Mouse (Mus musculus) hindbrain, embryonic 14.5 days (tissue): ENCODE measurements at regions not wholly inside any gene's neighbourhood (a gene's known extent, or its start where the extent isn't known, plus 50 kb on each side); places are given as distances from the start of the nearest gene placed in this dataset.
A peak's percentile ranks its signal among the peaks of the same experiment; 100 is the strongest.

ENCODE experiments used
- ATAC-seq: fragments of 200-750 bp; cut with Nextera tagmentation; 2 replicates; pipeline ENCODE4 v1.8.0; 2017; ENCODE audit warnings: moderate number of reproducible peaks, mild to moderate bottlenecking, moderate TSS enrichment, moderate library complexity; ENCODE audit not compliant: low FRiP score
- DNase-seq: peaks from one replicate; pipeline ENCODE4 v3.0.0-alpha.2; 2015; ENCODE audit warnings: low spot score
- H3K27ac ChIP-seq: fragments of 300-500 bp; sonication (generic); 2 replicates; pipeline ENCODE4 v1.5.1; 2014; ENCODE audit warnings: mild to moderate bottlenecking, moderate library complexity
- H3K27me3 ChIP-seq: fragments of 300-500 bp; sonication (generic); 2 replicates; pipeline ENCODE4 v1.6.1; 2014; ENCODE audit warnings: mild to moderate bottlenecking, low read length, mixed read lengths; ENCODE audit not compliant: control insufficient read depth, insufficient read depth
- H3K36me3 ChIP-seq: fragments of 300-500 bp; sonication (generic); replicated peaks from 2 replicates; pipeline ENCODE4 v1.6.1; 2014; ENCODE audit not compliant: control insufficient read depth, insufficient read depth
- H3K4me1 ChIP-seq: fragments of 300-500 bp; sonication (generic); replicated peaks from 2 replicates; pipeline ENCODE4 v1.6.1; 2014; ENCODE audit warnings: antibody characterized with exemption, low read length, mixed read lengths; ENCODE audit not compliant: control insufficient read depth, insufficient read depth
- H3K4me2 ChIP-seq: fragments of 300-500 bp; sonication (generic); replicated peaks from 2 replicates; pipeline ENCODE4 v1.6.1; 2014; ENCODE audit warnings: mild to moderate bottlenecking, moderate library complexity
- H3K4me3 ChIP-seq: fragments of 300-500 bp; sonication (generic); replicated peaks from 2 replicates; pipeline ENCODE4 v1.5.1; 2014; ENCODE audit warnings: mild to moderate bottlenecking, low read length
- H3K9ac ChIP-seq: fragments of 300-500 bp; sonication (generic); 2 replicates; pipeline ENCODE4 v1.6.1; 2014
- H3K9me3 ChIP-seq: fragments of 300-500 bp; sonication (generic); 2 replicates; pipeline ENCODE4 v1.6.1; 2016; ENCODE audit warnings: low read length; ENCODE audit not compliant: control insufficient read depth
- WGBS: fragments of 180-500 bp; shearing (Covaris S2); extraction: QIAGEN DNeasy Blood & Tissue Kit; methylation state at CpG from one replicate; pipeline ENCODE4 v1.1.7; 2014; 5-methylcytosine and 5-hydroxymethylcytosine counted together

DNA sequence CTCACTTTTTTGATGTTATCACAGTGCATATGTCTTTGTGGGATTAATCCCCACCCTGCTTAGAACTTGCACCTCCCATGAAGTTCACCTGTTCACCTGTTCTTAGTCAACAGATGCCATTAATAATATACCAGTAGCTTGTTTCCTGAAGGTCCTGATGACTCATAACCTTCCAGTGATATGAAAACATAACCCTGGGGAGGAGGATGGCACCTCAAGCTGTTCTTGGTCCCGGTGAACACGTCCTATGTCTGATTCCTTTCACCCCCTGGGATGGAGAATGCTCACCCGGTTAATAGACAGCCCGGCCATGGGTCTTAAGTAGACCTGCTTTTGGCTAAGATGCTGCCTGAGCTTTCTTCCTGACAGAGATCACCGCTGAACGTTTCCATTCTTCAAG is 174.6 kb downstream of the Cbln1 start:
- no peak for ATAC-seq
- Histone ChIP-seq H3K36me3 (no peaks in the 10 kb centered on the region), H3K4me3 (no peak overlapping the region), H3K27me3 (no peaks in the 10 kb centered on the region), H3K27ac (no peak overlapping the region), H3K4me2 (no peak overlapping the region), H3K9me3 (no peaks in the 10 kb centered on the region), H3K9ac (no peak overlapping the region), H3K4me1 (no peaks in the 10 kb centered on the region)
- 93% methylated on average over 6 of the region's 6 CpGs for WGBS
- no peak for DNase-seq

DNA sequence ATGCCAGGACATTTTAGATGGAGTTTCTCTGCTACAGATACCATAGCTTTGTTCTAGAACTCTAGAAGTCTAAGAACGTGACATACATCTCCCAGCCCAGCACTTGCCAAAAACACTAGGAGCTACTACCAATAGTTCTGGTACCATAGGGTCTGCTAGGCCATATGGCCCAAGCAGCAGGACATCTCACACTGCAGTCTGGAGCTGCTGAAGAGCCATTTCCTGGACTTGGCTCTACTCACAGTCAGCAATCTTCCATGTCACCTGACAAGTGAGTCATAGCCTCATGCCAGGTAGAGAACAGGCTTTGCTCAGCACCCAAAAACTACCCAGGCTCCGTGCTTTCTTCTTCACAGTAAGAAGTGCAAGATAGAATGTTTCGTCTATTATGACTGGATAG is 175.1 kb downstream of the Cbln1 start:
- Histone ChIP-seq H3K27me3 (no peaks in the 10 kb centered on the region), H3K4me2 (no peak overlapping the region), H3K9me3 (no peaks in the 10 kb centered on the region), H3K4me3 (no peak overlapping the region), H3K4me1 (no peaks in the 10 kb centered on the region), H3K27ac (no peak overlapping the region), H3K9ac (no peak overlapping the region), H3K36me3 (no peaks in the 10 kb centered on the region)
- ATAC-seq (no peak), DNase-seq (no peak)
- WGBS, result 87% methylated on average over 3 of the region's 3 CpGs

DNA sequence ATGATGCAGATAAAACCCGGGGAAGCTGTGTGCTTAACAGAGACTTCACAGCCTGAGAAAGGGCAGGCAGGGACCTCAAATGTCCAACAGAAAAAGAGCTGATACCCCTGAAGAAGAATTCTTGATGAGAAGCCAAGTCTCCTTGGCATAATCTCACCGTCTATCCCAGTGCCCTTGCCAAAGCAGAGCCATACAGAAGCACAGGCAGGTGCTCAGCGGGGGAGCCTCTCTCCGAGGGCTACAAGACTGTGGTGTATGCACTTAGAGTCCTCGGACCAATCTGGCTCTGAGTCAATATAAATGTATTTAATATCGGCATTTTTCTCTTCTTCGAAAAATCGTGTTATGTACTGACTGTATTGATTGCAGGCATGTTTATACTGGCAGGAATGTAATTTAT is 186.3 kb downstream of the Cbln1 start:
- no peaks in the 10 kb centered on the region for H3K36me3 ChIP-seq
- H3K9ac ChIP-seq, result no peak overlapping the region
- H3K4me3 ChIP-seq, result no peak overlapping the region
- DNase-seq, result peak; percentile 28
- H3K27me3 ChIP-seq, result no peaks in the 10 kb centered on the region
- peaks cover 6% of the 10 kb centered on the region; the same call in 1 of the 2 replicates for H3K4me1 ChIP-seq
- H3K9me3 ChIP-seq, result no peaks in the 10 kb centered on the region
- no peak for ATAC-seq
- H3K27ac ChIP-seq, result no peak overlapping the region
- H3K4me2 ChIP-seq, result no peak overlapping the region
- 69% methylated on average over 8 of the region's 8 CpGs for WGBS

DNA sequence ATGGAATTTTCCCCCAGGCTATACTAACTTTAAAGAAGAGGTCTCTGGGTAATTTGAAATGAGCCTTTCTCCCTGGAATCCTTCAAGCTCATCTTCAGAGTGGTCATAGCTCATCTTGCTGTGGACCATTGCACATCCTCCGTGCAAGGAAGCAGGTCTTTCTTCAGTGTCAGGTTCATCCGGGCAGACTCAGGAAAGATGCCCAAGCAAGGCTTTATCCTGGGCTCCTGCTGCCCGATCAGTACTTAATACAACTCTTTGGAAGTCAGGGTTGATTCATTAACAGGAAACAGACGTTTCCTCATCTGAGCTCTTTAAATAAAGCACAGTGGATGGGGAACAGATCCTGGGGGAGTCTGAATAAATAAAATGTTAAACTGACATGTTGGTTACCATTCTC is 188.1 kb downstream of the Cbln1 start:
- no peak for ATAC-seq

DNA sequence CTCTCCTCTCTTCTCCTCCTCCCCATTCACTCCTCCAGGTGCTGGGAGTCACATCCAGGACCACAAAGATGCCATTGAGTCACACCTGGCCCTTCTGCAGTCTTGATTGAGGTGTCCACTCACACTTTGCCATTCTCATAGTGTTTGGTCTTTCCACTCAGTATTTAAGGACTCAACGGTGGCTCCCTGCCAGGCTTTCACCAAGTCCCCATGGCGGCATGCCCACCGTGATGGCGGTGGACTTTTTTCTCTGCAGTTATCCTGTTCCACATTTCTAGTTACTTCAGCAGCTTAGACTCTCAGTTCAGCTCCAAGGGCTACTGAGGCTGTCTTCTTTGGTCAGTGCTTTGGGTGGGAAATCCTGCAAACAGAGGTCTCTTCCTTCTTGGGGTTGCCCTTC is 189.9 kb downstream of the Cbln1 start:
- 94% methylated on average over 4 of the region's 4 CpGs for WGBS
- H3K9me3 ChIP-seq, result no peaks in the 10 kb centered on the region
- H3K9ac ChIP-seq, result no peak overlapping the region
- no peak overlapping the region for H3K27ac ChIP-seq
- H3K4me2 ChIP-seq, result no peak overlapping the region
- ATAC-seq, result no peak
- H3K4me1 ChIP-seq, result peaks cover 6% of the 10 kb centered on the region; the same call in 1 of the 2 replicates
- no peak for DNase-seq
- H3K27me3 ChIP-seq, result no peaks in the 10 kb centered on the region
- no peak overlapping the region for H3K4me3 ChIP-seq
- H3K36me3 ChIP-seq, result no peaks in the 10 kb centered on the region

More for the DNA sequence above, 188.1 kb downstream of the Cbln1 start:
- Histone ChIP-seq H3K36me3 (no peaks in the 10 kb centered on the region), H3K4me1 (peaks cover 6% of the 10 kb centered on the region; the same call in 1 of the 2 replicates), H3K9ac (no peak overlapping the region), H3K4me3 (no peak overlapping the region), H3K27me3 (no peaks in the 10 kb centered on the region), H3K4me2 (no peak overlapping the region), H3K27ac (no peak overlapping the region), H3K9me3 (no peaks in the 10 kb centered on the region)
- WGBS, result 80% methylated on average over 4 of the region's 4 CpGs
- DNase-seq, result no peak

DNA sequence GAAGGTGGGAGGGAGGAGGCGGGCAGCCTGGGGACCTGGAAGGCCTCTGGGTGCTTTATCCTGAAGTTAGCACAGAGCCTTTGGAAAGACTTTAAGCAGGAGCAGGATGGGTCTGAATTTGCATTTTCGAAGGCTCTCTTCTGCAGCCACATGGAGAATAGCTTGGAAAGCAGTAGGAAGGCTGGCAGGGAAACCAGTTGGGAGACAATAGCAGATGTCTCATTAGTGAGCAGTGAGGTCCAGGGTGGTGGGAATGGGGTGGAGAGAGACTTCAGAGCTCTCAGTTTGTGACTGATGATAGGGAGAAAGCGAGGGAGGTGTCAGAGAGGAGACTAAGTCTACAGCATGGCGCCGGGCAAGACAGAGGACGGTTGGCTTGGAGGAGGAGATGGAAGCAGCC is 199.1 kb downstream of the Cbln1 start:
- 87% methylated on average over 6 of the region's 6 CpGs for WGBS
- ATAC-seq (no peak), DNase-seq (no peak)
- no peak overlapping the region for H3K4me2 ChIP-seq
- H3K27ac ChIP-seq, result no peak overlapping the region
- H3K36me3 ChIP-seq, result no peaks in the 10 kb centered on the region
- H3K9me3 ChIP-seq, result no peaks in the 10 kb centered on the region
- H3K4me1 ChIP-seq, result no peaks in the 10 kb centered on the region
- H3K4me3 ChIP-seq, result no peak overlapping the region
- no peak overlapping the region for H3K9ac ChIP-seq
- no peaks in the 10 kb centered on the region for H3K27me3 ChIP-seq

DNA sequence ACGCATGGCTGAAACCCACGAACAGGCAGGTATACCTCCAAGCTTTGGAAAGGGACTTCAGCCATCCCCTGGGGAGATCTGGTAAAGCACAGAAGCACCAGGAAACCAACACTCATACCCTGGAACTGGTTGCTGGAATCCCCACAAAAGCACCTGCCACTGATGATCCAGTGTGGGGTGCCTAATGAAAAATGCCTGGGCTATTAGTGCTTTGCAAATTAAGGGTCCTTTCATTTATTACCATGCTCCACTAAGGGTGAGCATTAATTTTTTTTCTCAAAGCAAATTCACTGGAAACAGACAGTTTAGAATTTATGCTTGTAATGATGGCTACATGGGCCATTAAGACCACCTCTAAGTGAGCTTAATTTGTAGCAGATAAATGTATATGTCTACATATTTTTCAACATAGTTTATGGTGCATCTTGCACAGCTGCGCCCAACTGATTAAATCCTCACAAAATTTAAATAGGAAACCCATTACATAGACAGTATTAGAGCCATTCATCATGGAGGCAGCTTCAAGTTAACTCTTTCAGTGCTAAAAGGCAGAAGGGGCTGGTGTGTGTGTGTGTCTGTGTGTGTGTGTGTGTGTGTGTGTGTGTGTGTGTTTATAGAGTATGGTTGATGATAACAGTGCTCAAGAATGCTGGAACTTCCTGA is 201.8 kb downstream of the Cbln1 start:
- H3K4me2 ChIP-seq, result no peak overlapping the region
- no peaks in the 10 kb centered on the region for H3K27me3 ChIP-seq
- peak overlapping the region; percentile 33; the same call in 1 of the 2 replicates for H3K27ac ChIP-seq
- no peaks in the 10 kb centered on the region for H3K9me3 ChIP-seq
- DNase-seq (no peak), ATAC-seq (peak; percentile 70)
- H3K9ac ChIP-seq, result no peak overlapping the region
- H3K4me1 ChIP-seq, result no peaks in the 10 kb centered on the region
- no peaks in the 10 kb centered on the region for H3K36me3 ChIP-seq
- no peak overlapping the region for H3K4me3 ChIP-seq
- 63% methylated on average over 3 of the region's 3 CpGs for WGBS

DNA sequence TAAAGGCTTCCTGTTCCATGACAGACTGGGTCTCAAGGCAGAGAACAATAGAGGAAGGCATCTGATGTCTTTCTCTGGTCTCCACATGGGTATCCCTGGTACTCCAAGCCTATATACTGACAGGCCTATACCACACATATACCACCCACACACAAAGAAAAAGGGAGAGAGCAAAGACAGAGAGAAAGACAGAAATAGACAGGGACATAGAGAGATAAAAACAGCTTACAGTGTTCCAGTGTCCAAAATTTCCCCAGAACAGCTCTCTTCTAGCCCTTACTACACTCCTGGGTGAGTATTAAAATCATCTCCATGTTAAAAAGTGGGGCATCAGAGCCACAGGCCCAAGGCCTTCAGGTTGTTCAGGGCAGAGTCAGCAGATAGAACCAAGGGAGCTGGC is 204.2 kb downstream of the Cbln1 start:
- H3K27me3 ChIP-seq, result no peaks in the 10 kb centered on the region
- H3K36me3 ChIP-seq, result no peaks in the 10 kb centered on the region
- no peaks in the 10 kb centered on the region for H3K4me1 ChIP-seq
- H3K4me3 ChIP-seq, result no peak overlapping the region
- ATAC-seq (no peak), DNase-seq (no peak)
- no peak overlapping the region for H3K4me2 ChIP-seq
- no peak overlapping the region for H3K27ac ChIP-seq
- H3K9ac ChIP-seq, result no peak overlapping the region
- no peaks in the 10 kb centered on the region for H3K9me3 ChIP-seq

DNA sequence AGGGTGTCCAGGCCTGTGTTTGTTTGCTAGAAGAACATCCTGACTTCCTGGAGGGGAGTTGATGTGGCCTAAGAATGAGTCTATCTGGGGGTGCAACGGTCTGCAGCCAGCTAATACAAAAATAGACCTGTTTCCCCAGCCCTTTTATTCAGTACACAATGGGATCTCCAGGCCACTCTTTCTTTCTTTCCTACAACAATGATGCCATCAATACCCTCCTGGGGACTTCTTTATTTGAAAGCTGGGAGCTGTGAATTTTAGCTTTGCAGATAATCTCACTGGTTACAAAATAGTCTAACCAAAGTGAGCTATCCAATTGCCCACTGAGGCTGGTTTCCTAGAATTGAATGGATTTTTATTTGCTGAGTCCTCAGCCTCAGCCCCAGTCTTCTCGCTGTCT is 207.4 kb downstream of the Cbln1 start:
- Histone ChIP-seq H3K4me2 (no peak overlapping the region), H3K4me3 (no peak overlapping the region), H3K9ac (no peak overlapping the region), H3K27ac (no peak overlapping the region), H3K4me1 (no peaks in the 10 kb centered on the region), H3K9me3 (no peaks in the 10 kb centered on the region), H3K36me3 (no peaks in the 10 kb centered on the region), H3K27me3 (no peaks in the 10 kb centered on the region)
- DNase-seq, result no peak
- no peak for ATAC-seq
- 17% methylated on average over 2 of the region's 2 CpGs for WGBS

DNA sequence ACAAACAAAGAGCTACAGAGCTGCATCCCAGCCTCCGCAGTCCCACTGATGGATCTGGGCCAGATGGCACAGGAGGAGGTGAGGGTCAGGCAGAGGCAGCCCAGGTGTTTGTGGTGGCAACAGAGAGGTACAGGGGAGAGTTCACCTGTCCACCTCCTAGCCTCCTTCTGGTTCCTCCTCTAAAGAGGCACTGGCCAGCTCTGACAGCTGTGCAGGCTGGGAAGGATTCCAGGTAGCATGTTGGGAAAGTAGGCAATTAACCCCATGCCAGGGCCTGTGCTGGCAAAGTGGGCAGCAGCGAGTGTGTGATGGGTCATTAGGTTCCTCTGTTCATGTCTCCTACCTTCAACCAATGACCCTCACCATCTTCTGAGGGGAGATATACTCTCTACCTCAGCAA is 212.1 kb downstream of the Cbln1 start:
- DNase-seq (no peak), ATAC-seq (no peak)
- H3K4me1 ChIP-seq, result no peaks in the 10 kb centered on the region
- H3K4me3 ChIP-seq, result no peak overlapping the region
- H3K27ac ChIP-seq, result no peak overlapping the region
- no peak overlapping the region for H3K9ac ChIP-seq
- no peaks in the 10 kb centered on the region for H3K36me3 ChIP-seq
- H3K9me3 ChIP-seq, result no peaks in the 10 kb centered on the region
- no peaks in the 10 kb centered on the region for H3K27me3 ChIP-seq
- no peak overlapping the region for H3K4me2 ChIP-seq
- 84% methylated on average over 2 of the region's 2 CpGs for WGBS
